Mouse (Mus musculus): ENCODE measurements around the gene Tbx20. TPM values are rescaled to one million over a fixed set of nuclear protein-coding genes. Genes with fewer than 3 reads are reported as not detected.

Gene Tbx20
- total RNA-seq (2017) = not detected in 2 replicates

- peak; percentile 64 for ATAC-seq (replicated peaks; ENCODE audit: low read depth, poor library complexity, severe bottlenecking)
These were observed at the start of gene Tbx20 for GRCm38 (mm10) chr9:24774160-24774969. Tbx20 (minus strand) TSS chr9:24774303.

- ATAC-seq (replicated peaks; ENCODE audit: low read depth, poor library complexity, severe bottlenecking) = no peak
These were observed 44.4 kb upstream of the Tbx20 start for GRCm38 (mm10) chr9:24818511-24818910.

- ATAC-seq (replicated peaks; ENCODE audit: low read depth, poor library complexity, severe bottlenecking) = no peak
These were observed 38.4 kb upstream of the Tbx20 start for GRCm38 (mm10) chr9:24812461-24812860.

GRCm38 (mm10) chr9:24792110-24792509, 18.0 kb upstream of the Tbx20 start:
- ATAC-seq (replicated peaks; ENCODE audit: low read depth, poor library complexity, severe bottlenecking) = no peak

- ATAC-seq (replicated peaks; ENCODE audit: low read depth, poor library complexity, severe bottlenecking) = no peak
These were observed 15.3 kb upstream of the Tbx20 start for GRCm38 (mm10) chr9:24789396-24789795.

- ATAC-seq (replicated peaks; ENCODE audit: low read depth, poor library complexity, severe bottlenecking) = no peak
These were observed 8.2 kb upstream of the Tbx20 start for GRCm38 (mm10) chr9:24782338-24782737.

GRCm38 (mm10) chr9:24780929-24781441, 6.9 kb upstream of the Tbx20 start:
- ATAC-seq (replicated peaks; ENCODE audit: low read depth, poor library complexity, severe bottlenecking) = peak; percentile 50

- ATAC-seq (replicated peaks; ENCODE audit: low read depth, poor library complexity, severe bottlenecking) = no peak
These were observed 6.4 kb upstream of the Tbx20 start for GRCm38 (mm10) chr9:24780391-24780928.

- ATAC-seq (replicated peaks; ENCODE audit: low read depth, poor library complexity, severe bottlenecking) = no peak
These were observed 5.9 kb upstream of the Tbx20 start for GRCm38 (mm10) chr9:24779975-24780374.

GRCm38 (mm10) chr9:24778571-24778970, 4.5 kb upstream of the Tbx20 start:
- no peak for ATAC-seq (replicated peaks; ENCODE audit: low read depth, poor library complexity, severe bottlenecking)

GRCm38 (mm10) chr9:24777961-24778360, 3.9 kb upstream of the Tbx20 start:
- ATAC-seq (replicated peaks; ENCODE audit: low read depth, poor library complexity, severe bottlenecking) = no peak

GRCm38 (mm10) chr9:24777176-24777895, 3.2 kb upstream of the Tbx20 start:
- no peak for ATAC-seq (replicated peaks; ENCODE audit: low read depth, poor library complexity, severe bottlenecking)

- ATAC-seq (replicated peaks; ENCODE audit: low read depth, poor library complexity, severe bottlenecking) = no peak
These were observed 2.4 kb upstream of the Tbx20 start for GRCm38 (mm10) chr9:24776487-24776886.

GRCm38 (mm10) chr9:24775567-24775966, 1.5 kb upstream of the Tbx20 start:
- ATAC-seq (replicated peaks; ENCODE audit: low read depth, poor library complexity, severe bottlenecking) = no peak

- ATAC-seq (replicated peaks; ENCODE audit: low read depth, poor library complexity, severe bottlenecking) = no peak
These were observed 898 bp upstream of the Tbx20 start for GRCm38 (mm10) chr9:24775001-24775400.

GRCm38 (mm10) chr9:24773669-24774068, 434 bp downstream of the Tbx20 start:
- ATAC-seq (replicated peaks; ENCODE audit: low read depth, poor library complexity, severe bottlenecking) = no peak

GRCm38 (mm10) chr9:24773171-24773570, 932 bp downstream of the Tbx20 start:
- ATAC-seq (replicated peaks; ENCODE audit: low read depth, poor library complexity, severe bottlenecking) = no peak

- no peak for ATAC-seq (replicated peaks; ENCODE audit: low read depth, poor library complexity, severe bottlenecking)
These were observed 1.5 kb downstream of the Tbx20 start for GRCm38 (mm10) chr9:24772431-24773120.

GRCm38 (mm10) chr9:24771713-24772112, 2.4 kb downstream of the Tbx20 start:
- no peak for ATAC-seq (replicated peaks; ENCODE audit: low read depth, poor library complexity, severe bottlenecking)

- ATAC-seq (replicated peaks; ENCODE audit: low read depth, poor library complexity, severe bottlenecking) = no peak
These were observed 3.1 kb downstream of the Tbx20 start for GRCm38 (mm10) chr9:24770941-24771405.
